Mouse (Mus musculus) thymus, adult 2 months (tissue): ENCODE results near the gene 4930455H04Rik.

Source experiments
- CTCF ChIP-seq: fragments of 200-500 bp; IDR thresholded peaks from 2 replicates; pipeline ENCODE4 v1.5.1; 2012; ENCODE audit warnings: mild to moderate bottlenecking, control low read depth, low read length, moderate library complexity, borderline replicate concordance; ENCODE audit not compliant: control insufficient read depth, poor library complexity, insufficient read depth; ENCODE audit errors: extremely low read depth
- POLR2A ChIP-seq: fragments of 200-500 bp; IDR thresholded peaks from 2 replicates; pipeline ENCODE4 v1.6.1; 2012; ENCODE audit warnings: mild to moderate bottlenecking, low read length, control low read depth, moderate library complexity; ENCODE audit not compliant: control insufficient read depth, poor library complexity, insufficient read depth; ENCODE audit errors: extremely low read depth

- TF ChIP-seq POLR2A (no peak), CTCF (no peak)
These were observed 38.6 kb downstream of the 4930455H04Rik start for GRCm38 (mm10) chr3:117006636-117007035.
